Mouse (Mus musculus): ENCODE measurements at regions not wholly inside any gene's neighbourhood (a gene's known extent, or its start where the extent isn't known, plus 50 kb on each side); places are given as distances from the start of the nearest gene placed in this dataset.

DNA sequence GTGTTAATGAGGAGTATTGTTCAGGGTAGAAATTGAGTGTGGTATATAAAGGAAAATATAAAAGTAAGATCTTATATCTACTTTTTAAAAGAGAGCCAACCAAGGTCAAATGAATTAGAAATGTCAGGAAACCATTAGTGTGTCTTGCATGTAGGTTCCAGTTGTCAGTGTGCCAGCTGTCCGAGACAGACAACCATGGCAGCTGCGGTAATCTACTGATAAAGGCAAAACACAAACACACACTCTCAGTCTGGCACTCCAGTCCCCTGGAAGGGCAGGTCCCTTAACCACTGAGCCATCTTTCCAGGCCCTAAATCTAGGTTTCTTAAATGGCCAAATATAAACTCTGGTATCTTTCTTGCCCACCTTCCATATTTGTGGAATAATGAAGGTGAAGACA lies 294.6 kb downstream of the Slc30a10 start:
- Histone ChIP-seq H3K4me3 (no peak overlapping the region), H3K4me1 (no peaks in the 10 kb centered on the region), H3K27ac (replicated peaks) (no peak overlapping the region), H3K27me3 (ENCODE audit: low read depth, poor library complexity, severe bottlenecking) (no peaks in the 10 kb centered on the region), H3K36me3 (no peaks in the 10 kb centered on the region), H3K9me3 (replicated peaks) (no peaks in the 10 kb centered on the region)
- no peak for DNase-seq (ENCODE audit: low spot score)
- whole genome bisulfite sequencing = 93% methylated on average over 2 of the region's 2 CpGs

DNA sequence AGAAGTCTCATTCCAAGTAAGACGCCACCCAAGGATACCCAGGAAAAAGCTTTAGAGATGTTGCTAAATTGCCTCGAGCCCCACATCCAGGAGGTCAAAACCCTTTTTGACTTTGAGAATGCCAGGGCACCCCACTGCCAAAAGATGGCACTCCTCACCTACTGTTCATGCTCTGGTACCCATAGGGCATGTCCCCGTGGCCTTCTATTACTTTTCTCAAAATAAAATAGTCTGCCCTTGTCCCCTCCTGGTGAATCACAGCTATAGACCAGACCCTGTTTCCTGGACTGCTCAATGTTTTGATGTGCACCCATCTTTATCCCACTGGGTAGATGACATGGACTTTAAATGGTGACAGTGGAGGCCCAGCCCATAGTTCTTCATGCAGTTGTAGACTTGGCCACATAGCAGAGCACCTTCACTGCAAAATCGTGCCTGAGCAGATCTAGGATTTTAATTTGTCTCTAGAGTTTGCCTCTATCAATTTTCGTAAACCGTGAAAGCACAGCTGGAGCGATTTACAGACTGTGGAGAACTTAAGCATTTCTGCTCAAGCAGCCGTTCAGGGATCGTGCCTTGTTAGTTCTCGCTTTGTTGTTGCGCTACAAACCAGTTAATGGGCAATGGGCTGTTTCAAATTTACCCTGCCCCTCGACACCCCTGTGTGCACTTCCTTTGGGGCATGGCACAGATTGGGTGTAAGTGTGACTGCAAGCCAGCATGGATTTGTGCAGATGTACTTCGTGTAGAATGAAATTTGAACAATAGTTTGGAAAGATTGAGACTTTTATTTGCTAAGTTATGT lies 300.0 kb downstream of the Slc30a10 start:
- DNase-seq (ENCODE audit: low spot score) = no peak
- Histone ChIP-seq H3K27ac (replicated peaks) (no peak overlapping the region), H3K4me1 (no peaks in the 10 kb centered on the region), H3K27me3 (ENCODE audit: low read depth, poor library complexity, severe bottlenecking) (no peaks in the 10 kb centered on the region), H3K9me3 (replicated peaks) (no peaks in the 10 kb centered on the region), H3K36me3 (no peaks in the 10 kb centered on the region), H3K4me3 (no peak overlapping the region)
- WGBS = 80% methylated on average over 13 of the region's 13 CpGs

DNA sequence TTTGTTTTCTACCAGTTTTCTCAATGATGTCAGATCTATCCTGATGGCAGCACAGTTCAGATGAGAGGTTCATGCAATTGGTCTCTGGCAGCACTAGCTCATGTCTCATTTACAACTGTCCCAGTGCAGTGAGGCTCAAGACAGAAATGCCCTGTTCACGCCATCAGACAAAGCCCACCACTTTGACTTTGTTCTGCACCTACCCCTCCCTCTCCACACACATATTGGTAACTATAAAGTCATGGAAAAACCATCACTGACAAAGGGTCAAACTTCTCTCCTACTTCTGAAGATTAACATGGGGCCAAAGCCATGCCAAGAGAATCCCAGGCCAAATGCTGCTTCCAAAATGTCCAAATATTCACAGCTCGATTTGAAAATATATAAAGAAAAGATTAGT lies 302.7 kb downstream of the Slc30a10 start:
- Histone ChIP-seq H3K9me3 (replicated peaks) (no peaks in the 10 kb centered on the region), H3K27me3 (ENCODE audit: low read depth, poor library complexity, severe bottlenecking) (no peaks in the 10 kb centered on the region), H3K27ac (replicated peaks) (no peak overlapping the region), H3K4me3 (no peak overlapping the region), H3K4me1 (no peaks in the 10 kb centered on the region), H3K36me3 (no peaks in the 10 kb centered on the region)
- WGBS = 82% methylated on average over 2 of the region's 2 CpGs
- DNase-seq (ENCODE audit: low spot score) = no peak

DNA sequence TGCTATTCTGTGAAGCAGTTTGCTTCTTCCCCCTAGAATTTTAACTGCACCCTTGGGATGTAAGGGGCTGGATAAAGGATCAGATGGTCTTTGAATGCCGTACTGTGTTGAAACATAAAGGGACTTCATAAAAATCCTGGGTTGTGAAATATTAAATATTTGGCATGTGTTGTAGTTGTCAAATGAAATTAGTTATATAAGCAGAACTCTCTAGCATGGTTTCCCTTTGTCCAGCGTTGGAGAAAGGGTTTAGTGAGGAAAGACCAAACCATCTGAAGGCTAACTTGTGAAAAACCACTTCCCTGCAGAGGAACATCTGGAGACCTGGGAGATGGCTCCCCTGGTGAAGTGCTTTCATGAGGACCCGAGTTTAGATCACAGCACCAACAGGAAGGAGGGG lies 319.6 kb downstream of the Slc30a10 start:
- Histone ChIP-seq H3K27me3 (ENCODE audit: low read depth, poor library complexity, severe bottlenecking) (no peaks in the 10 kb centered on the region), H3K36me3 (no peaks in the 10 kb centered on the region), H3K27ac (replicated peaks) (no peak overlapping the region), H3K4me3 (no peak overlapping the region), H3K4me1 (0 out of 2 replicates have a peak, but pooled peaks cover 5% of the 10 kb centered on the region), H3K9me3 (replicated peaks) (no peaks in the 10 kb centered on the region)
- no peak for DNase-seq (ENCODE audit: low spot score)
- 59% methylated on average over 3 of the region's 3 CpGs for WGBS

DNA sequence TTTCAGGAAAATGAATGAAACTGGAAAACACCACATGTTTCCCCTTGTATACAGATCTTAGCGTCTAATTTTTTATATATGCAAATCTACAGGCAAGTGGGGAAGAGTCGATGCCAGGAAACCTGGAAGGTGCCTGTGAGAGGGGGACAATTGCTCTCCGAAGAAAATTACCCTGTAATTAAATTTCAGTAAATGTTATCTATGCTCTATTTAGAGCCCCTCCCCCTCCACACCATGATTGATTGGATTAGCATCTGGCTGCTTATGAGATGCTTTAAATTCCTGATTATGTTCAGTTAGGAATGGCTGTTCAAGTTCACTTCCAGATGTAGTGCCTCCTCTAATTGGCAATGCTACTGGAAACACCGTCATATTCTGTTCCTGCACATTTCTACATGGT lies 325.0 kb downstream of the Slc30a10 start:
- WGBS = 89% methylated on average over 4 of the region's 4 CpGs
- Histone ChIP-seq H3K36me3 (no peaks in the 10 kb centered on the region), H3K4me3 (no peak overlapping the region), H3K9me3 (replicated peaks) (no peaks in the 10 kb centered on the region), H3K27ac (replicated peaks) (no peak overlapping the region), H3K27me3 (ENCODE audit: low read depth, poor library complexity, severe bottlenecking) (no peaks in the 10 kb centered on the region), H3K4me1 (no peaks in the 10 kb centered on the region)
- no peak for DNase-seq (ENCODE audit: low spot score)

DNA sequence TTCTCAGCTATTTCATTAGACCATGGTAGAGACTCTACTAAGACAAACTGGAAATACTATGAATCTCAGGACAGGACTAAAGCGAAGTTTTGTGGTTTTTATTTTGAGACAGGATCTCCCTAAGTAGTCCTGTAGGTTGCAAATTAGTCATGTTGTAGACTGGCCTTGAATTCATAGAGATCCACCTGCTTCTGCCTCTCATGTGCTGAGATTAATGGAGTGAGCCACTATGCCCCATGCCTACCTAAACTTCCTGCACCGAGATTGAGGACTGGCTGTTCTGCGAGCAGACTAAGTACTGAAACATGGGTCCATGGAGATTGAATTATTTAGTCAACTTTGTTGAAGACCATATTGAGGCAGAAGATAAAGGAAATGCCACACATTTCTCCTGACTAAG lies 315.0 kb downstream of the Lyplal1 start:
- no peaks in the 10 kb centered on the region for H3K9me3 ChIP-seq (replicated peaks)
- no peaks in the 10 kb centered on the region for H3K4me1 ChIP-seq
- H3K36me3 ChIP-seq = no peaks in the 10 kb centered on the region
- H3K27ac ChIP-seq (replicated peaks) = no peak overlapping the region
- DNase-seq (ENCODE audit: low spot score) = no peak
- no peak overlapping the region for H3K4me3 ChIP-seq
- H3K27me3 ChIP-seq (ENCODE audit: low read depth, poor library complexity, severe bottlenecking) = no peaks in the 10 kb centered on the region
- WGBS = 93% methylated on average over 3 of the region's 3 CpGs

DNA sequence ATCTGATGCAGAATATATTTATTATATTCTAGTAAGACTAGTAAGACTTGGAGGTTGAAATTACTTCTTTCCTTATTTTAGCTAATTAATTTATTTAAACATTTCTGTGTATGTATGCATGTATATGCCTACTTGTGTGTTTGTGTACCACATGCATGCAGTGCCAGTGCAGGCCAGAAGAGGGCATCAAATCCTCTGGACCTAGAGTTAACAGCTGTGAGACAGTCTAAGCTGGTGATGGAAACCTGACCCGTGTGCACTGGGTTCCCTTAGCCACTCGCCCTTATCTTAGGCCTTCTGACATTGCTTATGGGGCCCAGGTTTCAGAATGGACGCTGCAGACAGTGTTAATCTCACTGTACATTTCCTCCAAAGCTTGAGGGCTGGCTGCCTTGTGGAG lies 302.2 kb downstream of the Lyplal1 start:
- 89% methylated on average over 3 of the region's 3 CpGs for WGBS

DNA sequence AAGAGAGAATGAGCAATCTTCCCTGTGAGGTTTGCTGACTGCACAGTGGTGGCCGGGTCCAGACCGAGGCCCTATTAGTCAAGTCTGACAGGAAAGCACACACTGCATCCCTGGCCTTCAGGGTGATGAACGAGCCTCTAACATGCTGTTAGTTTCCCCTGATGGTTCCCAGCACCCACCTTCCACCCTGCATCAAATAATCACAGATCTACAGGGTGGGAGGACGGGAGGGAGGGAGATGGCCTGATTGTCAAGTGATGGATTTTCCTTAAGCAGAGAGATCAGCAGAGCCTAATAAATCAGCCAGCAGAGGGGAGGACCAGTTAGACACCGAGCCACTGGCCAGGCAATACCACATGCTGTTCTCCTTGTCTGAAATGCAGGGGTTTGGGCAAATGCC lies 298.1 kb downstream of the Lyplal1 start:
- Histone ChIP-seq H3K36me3 (no peaks in the 10 kb centered on the region), H3K27ac (replicated peaks) (no peak overlapping the region), H3K4me3 (no peak overlapping the region), H3K27me3 (ENCODE audit: low read depth, poor library complexity, severe bottlenecking) (no peaks in the 10 kb centered on the region), H3K4me1 (peaks cover 6% of the 10 kb centered on the region), H3K9me3 (replicated peaks) (no peaks in the 10 kb centered on the region)
- DNase-seq (ENCODE audit: low spot score) = no peak
- 38% methylated on average over 5 of the region's 5 CpGs for WGBS

More for the DNA sequence above, 302.2 kb downstream of the Lyplal1 start:
- Histone ChIP-seq H3K36me3 (no peaks in the 10 kb centered on the region), H3K9me3 (replicated peaks) (no peaks in the 10 kb centered on the region), H3K27me3 (ENCODE audit: low read depth, poor library complexity, severe bottlenecking) (no peaks in the 10 kb centered on the region), H3K27ac (replicated peaks) (no peak overlapping the region), H3K4me3 (no peak overlapping the region), H3K4me1 (peaks cover 6% of the 10 kb centered on the region)
- no peak for DNase-seq (ENCODE audit: low spot score)

DNA sequence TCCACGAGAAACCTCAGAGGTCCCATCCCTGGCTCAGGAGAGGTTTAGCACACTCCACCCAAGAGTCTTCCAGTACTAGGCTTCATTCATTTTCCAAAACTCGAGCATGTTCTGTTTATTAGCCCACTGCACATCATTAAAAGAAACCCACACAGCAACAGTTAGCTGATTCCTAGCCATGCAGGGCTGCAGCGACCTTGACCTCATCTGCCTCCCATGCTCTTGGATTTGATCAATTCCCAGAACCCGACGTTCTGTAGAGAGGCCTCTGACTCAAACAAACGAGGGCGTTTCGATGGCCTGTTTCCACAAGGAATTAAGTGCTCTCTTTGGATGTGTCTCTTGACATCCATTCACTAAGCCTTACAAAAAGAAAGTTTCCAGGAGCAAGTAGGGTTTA lies 294.9 kb downstream of the Lyplal1 start:
- no peak overlapping the region for H3K27ac ChIP-seq (replicated peaks)
- no peaks in the 10 kb centered on the region for H3K36me3 ChIP-seq
- DNase-seq (ENCODE audit: low spot score) = no peak
- WGBS = 66% methylated on average over 8 of the region's 8 CpGs
- H3K4me3 ChIP-seq = no peak overlapping the region
- H3K4me1 ChIP-seq = peaks cover 6% of the 10 kb centered on the region
- H3K9me3 ChIP-seq (replicated peaks) = no peaks in the 10 kb centered on the region
- H3K27me3 ChIP-seq (ENCODE audit: low read depth, poor library complexity, severe bottlenecking) = no peaks in the 10 kb centered on the region

DNA sequence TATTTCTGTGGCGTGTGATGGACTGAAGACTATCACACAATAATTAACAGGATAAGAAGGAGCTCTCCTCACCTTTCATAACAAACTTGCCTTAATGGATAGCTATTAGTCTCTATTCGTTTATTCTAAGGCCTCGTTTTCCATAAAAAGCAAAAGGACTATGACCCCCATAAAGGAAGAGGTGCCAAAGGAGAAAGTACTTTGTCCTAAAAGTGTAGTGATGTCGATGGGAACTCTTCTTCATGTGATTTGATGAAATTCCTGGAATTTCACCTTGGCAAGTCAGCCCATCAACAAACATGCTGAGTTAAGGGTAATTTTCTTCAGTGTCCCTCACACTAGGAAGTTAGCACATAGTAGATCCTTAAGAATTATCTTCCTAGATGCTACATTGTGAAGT lies 293.9 kb downstream of the Lyplal1 start:
- no peak for DNase-seq (ENCODE audit: low spot score)
- Histone ChIP-seq H3K4me3 (no peak overlapping the region), H3K27ac (replicated peaks) (no peak overlapping the region), H3K9me3 (replicated peaks) (no peaks in the 10 kb centered on the region), H3K27me3 (ENCODE audit: low read depth, poor library complexity, severe bottlenecking) (no peaks in the 10 kb centered on the region), H3K4me1 (peaks cover 6% of the 10 kb centered on the region), H3K36me3 (no peaks in the 10 kb centered on the region)
- WGBS = 89% methylated on average over 4 of the region's 4 CpGs

DNA sequence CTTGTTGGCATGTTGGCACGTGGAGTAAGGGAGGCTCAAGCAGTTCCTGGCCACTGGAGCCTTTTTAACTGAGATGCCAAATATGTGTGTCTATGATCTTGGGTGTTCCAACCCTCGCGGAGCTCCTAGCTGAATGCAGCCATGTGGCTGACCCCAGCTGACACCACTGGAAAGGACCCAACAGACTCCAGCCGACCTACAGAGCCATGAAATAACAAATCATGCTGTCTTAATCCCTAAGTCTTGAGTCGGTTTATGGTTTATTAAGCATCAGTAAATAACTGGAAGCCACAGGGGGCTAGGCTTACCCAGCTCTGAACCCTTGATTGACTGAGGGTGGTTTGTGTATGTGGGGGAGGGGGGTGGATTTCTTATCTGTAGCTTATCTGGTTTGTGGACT lies 293.2 kb downstream of the Lyplal1 start:
- Histone ChIP-seq H3K36me3 (no peaks in the 10 kb centered on the region), H3K27me3 (ENCODE audit: low read depth, poor library complexity, severe bottlenecking) (no peaks in the 10 kb centered on the region), H3K4me3 (no peak overlapping the region), H3K4me1 (peaks cover 5% of the 10 kb centered on the region), H3K9me3 (replicated peaks) (no peaks in the 10 kb centered on the region), H3K27ac (replicated peaks) (no peak overlapping the region)
- DNase-seq (ENCODE audit: low spot score) = no peak
- 39% methylated on average over 5 of the region's 5 CpGs for WGBS

DNA sequence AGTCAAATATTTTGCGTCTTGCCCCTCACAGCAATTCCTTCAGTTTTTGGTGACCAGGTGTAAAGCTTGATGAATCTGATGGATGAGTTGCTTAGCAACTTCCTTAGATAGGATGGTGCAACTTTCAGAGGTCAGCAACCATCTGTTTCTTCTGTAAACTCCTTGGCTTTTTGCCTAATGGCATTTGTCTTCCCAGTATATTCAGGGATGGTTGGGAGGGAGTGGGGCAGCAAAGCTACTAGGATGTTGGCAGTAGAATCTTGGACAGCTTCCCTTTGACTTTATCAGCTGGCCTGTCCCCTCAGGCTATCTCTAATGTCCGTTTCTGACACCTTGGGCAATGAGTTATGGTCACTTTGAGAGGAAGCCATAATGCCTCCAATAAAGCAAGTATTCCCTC lies 289.1 kb downstream of the Lyplal1 start:
- no peak overlapping the region for H3K27ac ChIP-seq (replicated peaks)
- H3K36me3 ChIP-seq = no peaks in the 10 kb centered on the region
- 81% methylated on average over 2 of the region's 2 CpGs for WGBS

DNA sequence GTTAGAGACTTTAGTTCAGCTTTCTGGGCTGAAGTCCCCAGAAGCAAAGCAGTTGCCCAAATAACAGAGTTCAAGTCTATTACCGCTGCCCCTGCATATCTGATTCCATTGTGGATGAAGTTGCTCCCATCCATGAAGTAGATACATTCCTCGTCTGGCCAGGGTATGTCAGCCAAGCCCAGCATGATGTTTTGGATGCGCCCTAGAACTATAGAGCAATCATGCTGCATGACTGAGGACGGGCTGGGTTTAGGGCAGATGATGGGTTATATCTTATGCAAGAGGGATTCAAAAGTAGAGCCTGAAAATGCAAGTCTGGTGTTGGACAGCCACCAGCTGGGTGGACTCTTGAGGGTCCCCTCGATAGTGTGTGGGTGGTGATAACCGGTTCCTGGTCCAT lies 288.6 kb downstream of the Lyplal1 start:
- no peak for DNase-seq (ENCODE audit: low spot score)
- Histone ChIP-seq H3K36me3 (no peaks in the 10 kb centered on the region), H3K27ac (replicated peaks) (no peak overlapping the region), H3K27me3 (ENCODE audit: low read depth, poor library complexity, severe bottlenecking) (no peaks in the 10 kb centered on the region), H3K9me3 (replicated peaks) (no peaks in the 10 kb centered on the region), H3K4me3 (no peak overlapping the region), H3K4me1 (no peaks in the 10 kb centered on the region)
- 93% methylated on average over 6 of the region's 6 CpGs for WGBS

More for the DNA sequence above, 289.1 kb downstream of the Lyplal1 start:
- H3K4me3 ChIP-seq = no peak overlapping the region
- DNase-seq (ENCODE audit: low spot score) = no peak
- no peaks in the 10 kb centered on the region for H3K9me3 ChIP-seq (replicated peaks)
- no peaks in the 10 kb centered on the region for H3K4me1 ChIP-seq
- H3K27me3 ChIP-seq (ENCODE audit: low read depth, poor library complexity, severe bottlenecking) = no peaks in the 10 kb centered on the region

DNA sequence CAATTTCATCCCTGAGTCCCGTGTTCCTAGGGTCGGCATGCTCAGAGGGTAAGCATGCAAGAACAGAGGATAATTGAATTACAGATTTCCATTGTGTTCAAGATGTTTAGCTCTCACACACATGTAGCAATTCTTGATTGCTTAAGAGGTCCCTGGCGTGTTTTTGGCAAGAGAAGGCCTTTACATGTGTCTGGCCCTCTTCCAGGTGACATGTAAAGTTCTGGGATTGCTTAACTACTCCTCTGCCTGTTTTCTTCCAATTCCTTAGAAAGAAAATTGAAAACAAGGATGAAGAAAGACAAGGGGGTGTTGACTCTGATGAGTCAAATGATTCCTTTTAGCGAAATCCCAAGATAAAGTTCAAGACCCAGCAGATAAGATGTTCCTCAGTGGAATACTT lies 285.1 kb downstream of the Lyplal1 start:
- no peak for DNase-seq (ENCODE audit: low spot score)
- H3K27ac ChIP-seq (replicated peaks) = no peak overlapping the region
- WGBS = 88% methylated on average over 4 of the region's 4 CpGs
- no peaks in the 10 kb centered on the region for H3K36me3 ChIP-seq
- no peak overlapping the region for H3K4me3 ChIP-seq
- H3K27me3 ChIP-seq (ENCODE audit: low read depth, poor library complexity, severe bottlenecking) = no peaks in the 10 kb centered on the region
- no peaks in the 10 kb centered on the region for H3K4me1 ChIP-seq
- H3K9me3 ChIP-seq (replicated peaks) = no peaks in the 10 kb centered on the region
